Mouse (Mus musculus) limb, embryonic 12.5 days (tissue): ENCODE results near the gene Cers1. TPM values are rescaled to one million over a fixed set of nuclear protein-coding genes. Genes with fewer than 3 reads are reported as not detected.

Experiments used
- ATAC-seq: fragments of 200-750 bp; cut with Nextera tagmentation; 2 replicates; pipeline ENCODE4 v1.8.0; 2017; ENCODE audit warnings: low read depth, moderate TSS enrichment; ENCODE audit not compliant: insufficient number of reproducible peaks, insufficient read depth, low FRiP score, low TSS enrichment
- H3K27ac ChIP-seq: fragments of 300-500 bp; sonication (generic); 2 replicates; pipeline ENCODE4 v1.5.1; 2016; ENCODE audit warnings: mild to moderate bottlenecking, moderate library complexity
- H3K27me3 ChIP-seq: fragments of 300-500 bp; sonication (generic); 2 replicates; pipeline ENCODE4 v1.6.1; 2016; ENCODE audit warnings: mild to moderate bottlenecking, moderate library complexity
- H3K36me3 ChIP-seq: fragments of 300-500 bp; sonication (generic); 2 replicates; pipeline ENCODE4 v1.6.1; 2016; ENCODE audit warnings: mild to moderate bottlenecking, moderate library complexity
- H3K4me1 ChIP-seq: fragments of 300-500 bp; sonication (generic); replicated peaks from 2 replicates; pipeline ENCODE4 v1.6.1; 2016
- H3K4me2 ChIP-seq: fragments of 300-500 bp; sonication (generic); 2 replicates; pipeline ENCODE4 v1.6.1; 2016; ENCODE audit warnings: mild to moderate bottlenecking, moderate library complexity
- H3K4me3 ChIP-seq: fragments of 300-500 bp; sonication (generic); replicated peaks from 2 replicates; pipeline ENCODE4 v1.5.1; 2016; ENCODE audit warnings: mild to moderate bottlenecking
- H3K9ac ChIP-seq: fragments of 300-500 bp; sonication (generic); replicated peaks from 2 replicates; pipeline ENCODE4 v1.6.1; 2016; ENCODE audit warnings: mild to moderate bottlenecking, moderate library complexity
- H3K9me3 ChIP-seq: fragments of 300-500 bp; sonication (generic); 2 replicates; pipeline ENCODE4 v1.6.1; 2016; ENCODE audit warnings: mild to moderate bottlenecking, moderate library complexity
- WGBS: fragments of 180-500 bp; shearing (Covaris S2); methylation state at CpG from one replicate; pipeline ENCODE4 v1.1.7; 2016; 5-methylcytosine and 5-hydroxymethylcytosine counted together
- polyA plus RNA-seq: library from polyadenylated mRNA; unstranded; fragments of >200 nt; fragmentation: Nextera tagmentation; extraction: Ambion mirVana; gene quantifications from 2 replicates; pipeline ENCODE4 v1.2.1, GENCODE M21; 2016

The Cers1 gene
- polyA plus RNA-seq, 1 experiment from 2014 or later: 7.9 TPM

GRCm38 (mm10) chr8:70283136-70284077 is 32.2 kb upstream of the Cers1 start:
- peaks cover 40% of the 10 kb centered on the region for H3K36me3 ChIP-seq
- H3K4me1 ChIP-seq: peaks cover 20% of the 10 kb centered on the region
- H3K9ac ChIP-seq: peak overlapping the region; percentile 95
- 2% methylated on average over 55 of the region's 55 CpGs for WGBS
- H3K4me3 ChIP-seq: peak overlapping the region; percentile 92
- H3K4me2 ChIP-seq: peak overlapping the region; percentile 81
- H3K27me3 ChIP-seq: no peaks in the 10 kb centered on the region
- H3K9me3 ChIP-seq: peaks cover 12% of the 10 kb centered on the region
- H3K27ac ChIP-seq: peak overlapping the region; percentile 88
- ATAC-seq: peak; percentile 73

- Histone ChIP-seq H3K4me1 (peaks cover 20% of the 10 kb centered on the region), H3K9ac (no peak overlapping the region), H3K9me3 (peaks cover 12% of the 10 kb centered on the region), H3K27ac (no peak overlapping the region), H3K4me2 (peak overlapping the region; percentile 81), H3K36me3 (peaks cover 50% of the 10 kb centered on the region), H3K4me3 (peak overlapping the region; percentile 92), H3K27me3 (no peaks in the 10 kb centered on the region)
- WGBS: 83% methylated on average over 5 of the region's 5 CpGs
- no peak for ATAC-seq
These were observed 31.2 kb upstream of the Cers1 start for GRCm38 (mm10) chr8:70284421-70284820.

- WGBS: 95% methylated on average over 15 of the region's 15 CpGs
- no peak overlapping the region for H3K9ac ChIP-seq
- peaks cover 59% of the 10 kb centered on the region for H3K36me3 ChIP-seq
- peaks cover 12% of the 10 kb centered on the region for H3K9me3 ChIP-seq
- no peak overlapping the region for H3K4me2 ChIP-seq
- H3K27ac ChIP-seq: no peak overlapping the region
- ATAC-seq: no peak
- peaks cover 20% of the 10 kb centered on the region for H3K4me1 ChIP-seq
- H3K4me3 ChIP-seq: 0 out of 2 replicates have a peak overlapping the region, but pooled peaks have one; percentile 1
- no peaks in the 10 kb centered on the region for H3K27me3 ChIP-seq
These were observed 30.3 kb upstream of the Cers1 start for GRCm38 (mm10) chr8:70285304-70285703.

- no peak overlapping the region for H3K27ac ChIP-seq
- ATAC-seq: no peak
- H3K4me3 ChIP-seq: no peak overlapping the region
- no peak overlapping the region for H3K4me2 ChIP-seq
- H3K4me1 ChIP-seq: peaks cover 19% of the 10 kb centered on the region
- 91% methylated on average over 8 of the region's 8 CpGs for WGBS
- H3K9me3 ChIP-seq: peaks cover 12% of the 10 kb centered on the region
- no peak overlapping the region for H3K9ac ChIP-seq
- H3K27me3 ChIP-seq: no peaks in the 10 kb centered on the region
- H3K36me3 ChIP-seq: peaks cover 74% of the 10 kb centered on the region
These were observed 28.8 kb upstream of the Cers1 start for GRCm38 (mm10) chr8:70286737-70287136.

- H3K4me3 ChIP-seq: no peak overlapping the region
- H3K9me3 ChIP-seq: no peaks in the 10 kb centered on the region
- no peak for ATAC-seq
- no peaks in the 10 kb centered on the region for H3K27me3 ChIP-seq
- no peak overlapping the region for H3K27ac ChIP-seq
- H3K9ac ChIP-seq: no peak overlapping the region
- 57% methylated on average over 5 of the region's 5 CpGs for WGBS
- H3K4me2 ChIP-seq: no peak overlapping the region
- no peaks in the 10 kb centered on the region for H3K4me1 ChIP-seq
- peaks cover 98% of the 10 kb centered on the region for H3K36me3 ChIP-seq
These were observed 21.6 kb upstream of the Cers1 start for GRCm38 (mm10) chr8:70293988-70294405.

GRCm38 (mm10) chr8:70300881-70301280 is 14.7 kb upstream of the Cers1 start:
- Histone ChIP-seq H3K4me3 (peak overlapping the region; percentile 77; the same call in 1 of the 2 replicates), H3K4me1 (peaks cover 20% of the 10 kb centered on the region), H3K36me3 (peaks cover 61% of the 10 kb centered on the region), H3K9me3 (no peaks in the 10 kb centered on the region), H3K27ac (no peak overlapping the region), H3K4me2 (peak overlapping the region; percentile 95; the same call in 1 of the 2 replicates), H3K9ac (no peak overlapping the region), H3K27me3 (no peaks in the 10 kb centered on the region)
- no peak for ATAC-seq
- 88% methylated on average over 3 of the region's 3 CpGs for WGBS

- Histone ChIP-seq H3K27ac (peak within 1 kb of the TSS; percentile 75), H3K27me3 (no peaks in the 10 kb centered on the region), H3K4me3 (peak within 1 kb of the TSS; percentile 77), H3K4me2 (peak within 1 kb of the TSS; percentile 95), H3K9ac (peak within 1 kb of the TSS; percentile 76), H3K36me3 (peaks cover 59% of the 10 kb centered on the region), H3K4me1 (peaks cover 20% of the 10 kb centered on the region), H3K9me3 (no peaks in the 10 kb centered on the region)
- peak; percentile 79 for ATAC-seq
- WGBS: under 1% methylated on average over 40 of the region's 40 CpGs
These were observed 13.2 kb upstream of the Cers1 start, which contains the start of the genes Ddx49 and Cope for GRCm38 (mm10) chr8:70302358-70302890. Gene Ddx49 (minus strand): TSS chr8:70302489. Gene Cope (plus strand): TSS chr8:70302518.

- Histone ChIP-seq H3K9me3 (no peaks in the 10 kb centered on the region), H3K4me1 (peaks cover 20% of the 10 kb centered on the region), H3K36me3 (peaks cover 59% of the 10 kb centered on the region), H3K27ac (peak overlapping the region; percentile 75), H3K4me2 (peak overlapping the region; percentile 95), H3K27me3 (no peaks in the 10 kb centered on the region), H3K4me3 (peak overlapping the region; percentile 77), H3K9ac (peak overlapping the region; percentile 76)
- WGBS: 4% methylated on average over 16 of the region's 16 CpGs
- no peak for ATAC-seq
These were observed 12.7 kb upstream of the Cers1 start for GRCm38 (mm10) chr8:70302901-70303300.

- 37% methylated on average over 2 of the region's 2 CpGs for WGBS
- H3K36me3 ChIP-seq: peaks cover 88% of the 10 kb centered on the region
These were observed 6.3 kb upstream of the Cers1 start for GRCm38 (mm10) chr8:70309311-70309710.

GRCm38 (mm10) chr8:70313399-70313798 is 2.2 kb upstream of the Cers1 start:
- Histone ChIP-seq H3K27ac (no peak overlapping the region), H3K36me3 (peaks cover 54% of the 10 kb centered on the region), H3K9ac (no peak overlapping the region), H3K9me3 (no peaks in the 10 kb centered on the region), H3K4me1 (peaks cover 32% of the 10 kb centered on the region), H3K4me2 (no peak overlapping the region), H3K4me3 (no peak overlapping the region), H3K27me3 (no peaks in the 10 kb centered on the region)
- 91% methylated on average over 2 of the region's 2 CpGs for WGBS
- no peak for ATAC-seq

More at GRCm38 (mm10) chr8:70309311-70309710, 6.3 kb upstream of the Cers1 start:
- Histone ChIP-seq H3K27me3 (no peaks in the 10 kb centered on the region), H3K4me2 (no peak overlapping the region), H3K9ac (no peak overlapping the region), H3K9me3 (no peaks in the 10 kb centered on the region), H3K4me1 (no peaks in the 10 kb centered on the region), H3K27ac (no peak overlapping the region), H3K4me3 (no peak overlapping the region)
- ATAC-seq: no peak
